Mouse (Mus musculus): ENCODE results near the gene Dbndd2. TPM values are rescaled to one million over a fixed set of nuclear protein-coding genes. Genes with fewer than 3 reads are reported as not detected.

Gene Dbndd2
- polyA plus RNA-seq, 1 experiment from 2014 or later = 1.7 TPM

DNA sequence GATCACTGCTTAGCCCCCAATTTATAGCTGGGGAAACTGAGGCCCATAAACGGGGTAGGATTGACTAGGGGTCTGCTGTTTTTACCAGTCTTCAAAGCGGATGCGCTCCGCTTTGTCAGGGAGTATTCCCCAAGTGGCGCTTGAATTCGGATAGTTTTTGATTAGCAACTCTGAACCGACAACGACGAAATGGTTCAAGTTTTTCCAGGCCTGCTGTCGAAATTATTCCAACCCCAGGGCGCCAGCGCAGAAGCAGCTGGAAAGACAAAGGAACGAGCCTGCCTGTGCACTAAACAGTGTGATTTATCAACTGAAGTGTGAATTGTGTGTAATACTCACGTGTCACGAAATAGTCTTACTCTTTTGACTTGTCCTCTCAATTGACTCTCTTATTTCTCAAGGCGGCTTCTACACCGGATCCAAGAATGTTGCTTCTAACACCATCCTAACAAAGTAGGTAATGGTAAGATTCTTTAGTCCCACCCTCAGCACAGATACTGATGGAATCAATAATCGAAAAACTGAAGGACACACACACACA, 42.4 kb upstream of the Dbndd2 start, which contains the start of gene Sdc4:
TSS of gene Sdc4 (minus strand) at position 428 of the 541 bp plus-strand sequence.
- Histone ChIP-seq H3K9ac (replicated peaks) (peak within 1 kb of the TSS; percentile 77), H3K9me3 (no peaks in the 10 kb centered on the region), H3K4me3 (replicated peaks) (peak within 1 kb of the TSS; percentile 64), H3K27me3 (peaks cover 17% of the 10 kb centered on the region), H3K4me2 (peak within 1 kb of the TSS; percentile 87), H3K4me1 (replicated peaks) (peaks cover 36% of the 10 kb centered on the region), H3K36me3 (no peaks in the 10 kb centered on the region), H3K27ac (peak within 1 kb of the TSS; percentile 45; the same call in 1 of the 2 replicates)
- 8% methylated on average over 18 of the region's 18 CpGs for WGBS
- ATAC-seq (ENCODE audit: insufficient number of reproducible peaks, insufficient read depth, low FRiP score, low TSS enrichment, low read depth) = peak; percentile 7; the same call in 1 of the 2 replicates

DNA sequence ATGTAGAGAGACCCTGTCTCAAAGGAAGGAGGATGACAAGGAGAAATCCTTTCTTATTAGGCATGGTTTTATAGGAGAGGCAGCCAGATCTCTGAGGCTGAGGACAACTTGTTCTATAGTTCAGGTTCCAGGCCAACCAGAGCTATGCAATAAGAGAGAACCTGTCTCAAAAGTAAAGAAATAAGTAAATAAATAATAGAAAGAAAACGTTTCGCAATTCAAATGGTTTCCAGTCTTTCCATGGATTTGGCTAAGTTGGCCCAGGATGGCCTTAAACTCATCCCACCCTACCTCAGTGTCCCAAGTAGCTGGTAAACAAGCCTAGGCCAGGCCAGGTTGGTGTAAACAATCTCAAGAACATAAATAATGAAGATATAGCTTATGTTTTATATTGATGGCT, 41.2 kb upstream of the Dbndd2 start:
- Histone ChIP-seq H3K4me3 (replicated peaks) (no peak overlapping the region), H3K27me3 (peaks cover 17% of the 10 kb centered on the region), H3K4me2 (no peak overlapping the region), H3K36me3 (no peaks in the 10 kb centered on the region), H3K9me3 (no peaks in the 10 kb centered on the region), H3K27ac (no peak overlapping the region), H3K9ac (replicated peaks) (no peak overlapping the region), H3K4me1 (replicated peaks) (peaks cover 30% of the 10 kb centered on the region)
- WGBS = 78% methylated on average over 2 of the region's 2 CpGs
- no peak for ATAC-seq (ENCODE audit: insufficient number of reproducible peaks, insufficient read depth, low FRiP score, low TSS enrichment, low read depth)

DNA sequence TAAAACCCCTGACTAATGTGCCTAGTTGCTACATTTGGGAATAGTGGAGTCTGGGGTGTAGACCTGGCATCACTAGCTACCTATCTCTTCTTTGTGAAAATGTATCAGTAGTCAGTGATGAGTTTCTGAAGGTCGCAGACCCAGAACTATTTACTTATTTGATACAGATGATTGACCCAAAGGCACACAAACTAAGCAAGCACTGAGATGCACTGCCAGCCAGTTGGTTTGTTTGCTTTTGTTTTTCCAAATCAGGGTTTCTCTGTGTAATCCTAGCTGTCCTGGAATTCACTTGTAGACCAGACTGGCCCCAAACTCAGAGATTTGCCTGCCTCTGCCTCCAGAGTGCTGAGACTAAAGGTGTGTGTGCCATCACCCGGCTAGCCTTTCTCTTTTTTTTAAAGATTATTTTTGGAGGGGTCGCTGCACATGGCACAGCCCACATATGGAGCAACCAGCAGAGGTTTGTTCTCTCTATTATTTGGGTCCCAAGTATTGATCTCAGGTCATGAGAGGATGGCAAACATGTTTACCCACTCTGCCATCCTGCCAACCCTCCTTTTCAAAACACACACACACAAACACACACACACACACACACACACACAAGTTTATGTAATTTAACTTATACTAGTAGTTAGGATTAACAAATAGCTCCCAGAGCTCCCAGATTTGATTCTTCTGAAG, 40.4 kb upstream of the Dbndd2 start:
- whole genome bisulfite sequencing = 90% methylated on average over 3 of the region's 3 CpGs
- no peaks in the 10 kb centered on the region for H3K36me3 ChIP-seq
- H3K27ac ChIP-seq = no peak overlapping the region
- no peak for ATAC-seq (ENCODE audit: insufficient number of reproducible peaks, insufficient read depth, low FRiP score, low TSS enrichment, low read depth)
- H3K4me1 ChIP-seq (replicated peaks) = peaks cover 26% of the 10 kb centered on the region
- H3K4me3 ChIP-seq (replicated peaks) = no peak overlapping the region
- no peak overlapping the region for H3K9ac ChIP-seq (replicated peaks)
- H3K4me2 ChIP-seq = no peak overlapping the region
- no peaks in the 10 kb centered on the region for H3K9me3 ChIP-seq
- H3K27me3 ChIP-seq = peaks cover 17% of the 10 kb centered on the region

DNA sequence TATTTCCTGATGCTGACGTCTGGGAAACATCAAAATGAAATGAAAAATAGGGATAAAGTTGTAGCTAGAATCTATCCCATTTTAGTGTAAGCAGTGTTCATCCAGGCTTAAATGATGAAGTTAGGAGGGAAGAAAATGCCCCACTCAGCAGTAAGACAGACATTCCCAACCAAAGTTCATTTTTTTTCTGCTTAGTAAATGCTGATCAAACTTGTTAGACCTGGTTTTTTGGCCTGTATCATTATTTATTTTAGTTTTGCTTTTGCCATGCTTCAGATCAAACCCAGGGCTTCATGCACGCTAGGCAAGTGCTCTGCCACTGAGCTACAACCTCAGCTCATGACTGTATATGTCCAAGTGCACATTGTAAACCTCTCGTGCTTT, 39.8 kb upstream of the Dbndd2 start:
- H3K4me2 ChIP-seq = no peak overlapping the region
- no peak overlapping the region for H3K27ac ChIP-seq
- peaks cover 20% of the 10 kb centered on the region for H3K4me1 ChIP-seq (replicated peaks)
- H3K36me3 ChIP-seq = no peaks in the 10 kb centered on the region
- H3K27me3 ChIP-seq = peaks cover 15% of the 10 kb centered on the region
- no peak for ATAC-seq (ENCODE audit: insufficient number of reproducible peaks, insufficient read depth, low FRiP score, low TSS enrichment, low read depth)
- H3K4me3 ChIP-seq (replicated peaks) = no peak overlapping the region
- no peaks in the 10 kb centered on the region for H3K9me3 ChIP-seq
- H3K9ac ChIP-seq (replicated peaks) = no peak overlapping the region
- WGBS = 75% methylated on average over 3 of the region's 3 CpGs

DNA sequence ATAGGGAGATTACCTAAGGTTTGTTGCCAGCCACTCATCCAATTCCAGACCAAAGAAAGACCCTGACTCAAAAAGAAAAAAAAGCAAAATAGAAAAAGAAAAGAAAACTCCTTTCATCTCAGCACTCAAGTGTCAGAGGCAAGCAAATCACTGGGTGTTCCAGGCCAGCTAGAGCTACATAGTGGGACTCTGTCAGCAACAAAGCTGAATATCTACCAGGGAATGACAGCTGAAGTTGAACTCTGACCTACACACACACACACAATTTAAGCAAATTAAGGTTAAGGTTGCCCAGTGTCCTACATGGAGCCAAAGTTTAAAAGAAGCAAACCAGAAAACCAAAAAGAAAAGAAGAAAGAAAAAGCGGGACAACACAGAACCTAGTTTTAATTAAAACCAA, 37.8 kb upstream of the Dbndd2 start:
- Histone ChIP-seq H3K27me3 (peaks cover 3% of the 10 kb centered on the region; the same call in 1 of the 2 replicates), H3K4me2 (no peak overlapping the region), H3K4me1 (replicated peaks) (peaks cover 27% of the 10 kb centered on the region), H3K4me3 (replicated peaks) (no peak overlapping the region), H3K27ac (no peak overlapping the region), H3K9me3 (no peaks in the 10 kb centered on the region), H3K36me3 (no peaks in the 10 kb centered on the region), H3K9ac (replicated peaks) (no peak overlapping the region)
- ATAC-seq (ENCODE audit: insufficient number of reproducible peaks, insufficient read depth, low FRiP score, low TSS enrichment, low read depth) = no peak
- 86% methylated on average over 1 of the region's 1 CpGs for WGBS

DNA sequence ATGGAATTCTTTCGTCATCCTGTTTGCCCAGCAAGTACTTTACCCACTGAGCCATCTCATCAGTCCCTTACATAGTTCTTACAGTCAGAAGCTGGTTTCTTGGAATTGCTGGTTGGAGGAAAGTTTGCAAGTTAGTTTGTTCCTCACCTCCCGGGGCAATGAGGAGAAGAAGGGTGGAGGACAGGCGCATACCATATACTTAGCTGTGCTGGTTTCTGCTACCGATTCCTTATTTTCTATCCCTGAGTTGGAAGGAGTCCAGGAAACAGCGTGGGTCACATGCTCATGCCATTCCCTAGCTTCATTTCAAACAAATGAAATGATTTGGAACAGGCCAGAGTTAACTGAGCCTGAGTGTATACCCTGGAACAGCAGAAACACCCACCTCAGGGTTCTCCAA, 37.0 kb upstream of the Dbndd2 start:
- no peak overlapping the region for H3K4me3 ChIP-seq (replicated peaks)
- H3K27me3 ChIP-seq = peaks cover 1% of the 10 kb centered on the region; the same call in 1 of the 2 replicates
- no peak overlapping the region for H3K27ac ChIP-seq
- H3K4me1 ChIP-seq (replicated peaks) = peaks cover 21% of the 10 kb centered on the region
- 74% methylated on average over 5 of the region's 5 CpGs for WGBS
- ATAC-seq (ENCODE audit: insufficient number of reproducible peaks, insufficient read depth, low FRiP score, low TSS enrichment, low read depth) = no peak
- no peaks in the 10 kb centered on the region for H3K36me3 ChIP-seq
- H3K9me3 ChIP-seq = no peaks in the 10 kb centered on the region
- no peak overlapping the region for H3K9ac ChIP-seq (replicated peaks)
- no peak overlapping the region for H3K4me2 ChIP-seq

DNA sequence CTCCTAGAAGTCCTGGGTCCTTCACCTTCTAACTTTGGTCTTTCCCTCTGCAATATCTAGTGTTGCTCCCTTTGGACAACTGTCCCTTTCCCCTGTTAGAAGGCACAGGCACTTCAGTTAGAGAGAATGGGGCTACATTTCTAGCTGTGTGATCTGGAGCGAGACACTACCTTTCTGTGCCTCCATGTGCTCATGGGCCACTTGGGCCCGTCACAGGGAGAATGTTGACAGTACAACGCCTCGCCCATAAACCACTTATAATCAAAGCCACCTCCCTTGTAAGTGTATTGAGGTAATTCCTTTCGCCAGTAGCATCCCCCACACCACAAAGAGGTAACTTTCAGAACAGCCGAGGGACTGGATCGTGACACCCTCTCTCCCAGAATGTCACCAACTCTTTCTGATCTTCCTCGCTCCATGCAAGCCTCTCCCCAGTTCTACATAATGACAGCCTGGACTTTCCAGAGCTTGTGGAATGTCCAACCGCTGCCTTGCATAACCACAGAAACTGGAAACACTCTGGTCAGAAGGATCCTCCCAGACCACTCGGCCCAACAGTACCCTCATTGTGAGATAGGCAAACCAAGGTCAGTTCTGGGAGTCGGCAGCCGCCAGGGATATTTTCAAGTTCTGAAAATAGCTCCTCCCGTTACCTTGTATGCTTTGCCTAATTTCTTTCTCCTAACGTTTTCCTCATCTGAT, 36.4 kb upstream of the Dbndd2 start:
- WGBS = 80% methylated on average over 14 of the region's 14 CpGs
- H3K9ac ChIP-seq (replicated peaks) = no peak overlapping the region
- no peak overlapping the region for H3K4me3 ChIP-seq (replicated peaks)
- H3K36me3 ChIP-seq = no peaks in the 10 kb centered on the region
- no peaks in the 10 kb centered on the region for H3K27me3 ChIP-seq
- no peaks in the 10 kb centered on the region for H3K9me3 ChIP-seq
- peaks cover 21% of the 10 kb centered on the region for H3K4me1 ChIP-seq (replicated peaks)
- ATAC-seq (ENCODE audit: insufficient number of reproducible peaks, insufficient read depth, low FRiP score, low TSS enrichment, low read depth) = no peak
- H3K27ac ChIP-seq = no peak overlapping the region
- H3K4me2 ChIP-seq = no peak overlapping the region

DNA sequence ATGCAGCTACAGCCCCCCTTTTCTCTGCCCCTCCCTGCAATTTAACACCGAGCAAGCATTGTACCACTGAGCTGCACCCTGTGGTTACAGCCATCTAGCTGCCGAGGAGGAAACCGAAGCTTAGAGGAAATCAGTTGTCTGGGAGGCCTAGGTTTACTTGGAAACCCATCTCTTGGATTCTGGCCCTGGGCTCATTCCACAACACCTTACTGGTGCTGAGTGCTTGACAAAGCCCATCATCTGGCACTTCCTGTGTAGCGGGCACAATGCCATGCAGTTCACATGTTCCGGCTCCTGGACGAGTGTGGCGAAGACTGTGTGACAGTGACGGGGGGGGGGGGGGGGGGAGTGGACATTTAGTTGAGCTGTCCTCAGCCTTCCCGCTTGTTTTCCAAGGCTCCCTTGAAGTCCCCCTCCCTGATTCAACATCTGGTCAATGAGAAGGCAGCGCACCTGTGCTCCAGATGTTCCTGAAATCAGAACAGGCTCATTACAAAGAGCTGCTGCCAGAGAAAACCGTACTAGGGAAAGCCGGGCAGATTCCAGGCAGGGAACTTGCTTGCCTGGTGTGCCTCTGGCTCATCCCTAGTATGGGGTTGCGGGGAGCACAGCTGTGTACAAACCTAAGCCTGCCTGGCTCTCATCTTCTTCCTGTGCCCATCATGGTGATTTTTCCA, 33.8 kb upstream of the Dbndd2 start:
- H3K4me1 ChIP-seq (replicated peaks) = peaks cover 30% of the 10 kb centered on the region
- 15% methylated on average over 12 of the region's 13 CpGs for WGBS
- H3K4me2 ChIP-seq = peak overlapping the region; percentile 23
- H3K9ac ChIP-seq (replicated peaks) = no peak overlapping the region; the same call in 1 of the 2 replicates
- no peaks in the 10 kb centered on the region for H3K9me3 ChIP-seq
- H3K4me3 ChIP-seq (replicated peaks) = no peak overlapping the region
- peak overlapping the region; percentile 69 for H3K27ac ChIP-seq
- no peaks in the 10 kb centered on the region for H3K36me3 ChIP-seq
- no peaks in the 10 kb centered on the region for H3K27me3 ChIP-seq
- peak; percentile 56; the same call in 1 of the 2 replicates for ATAC-seq (ENCODE audit: insufficient number of reproducible peaks, insufficient read depth, low FRiP score, low TSS enrichment, low read depth)

DNA sequence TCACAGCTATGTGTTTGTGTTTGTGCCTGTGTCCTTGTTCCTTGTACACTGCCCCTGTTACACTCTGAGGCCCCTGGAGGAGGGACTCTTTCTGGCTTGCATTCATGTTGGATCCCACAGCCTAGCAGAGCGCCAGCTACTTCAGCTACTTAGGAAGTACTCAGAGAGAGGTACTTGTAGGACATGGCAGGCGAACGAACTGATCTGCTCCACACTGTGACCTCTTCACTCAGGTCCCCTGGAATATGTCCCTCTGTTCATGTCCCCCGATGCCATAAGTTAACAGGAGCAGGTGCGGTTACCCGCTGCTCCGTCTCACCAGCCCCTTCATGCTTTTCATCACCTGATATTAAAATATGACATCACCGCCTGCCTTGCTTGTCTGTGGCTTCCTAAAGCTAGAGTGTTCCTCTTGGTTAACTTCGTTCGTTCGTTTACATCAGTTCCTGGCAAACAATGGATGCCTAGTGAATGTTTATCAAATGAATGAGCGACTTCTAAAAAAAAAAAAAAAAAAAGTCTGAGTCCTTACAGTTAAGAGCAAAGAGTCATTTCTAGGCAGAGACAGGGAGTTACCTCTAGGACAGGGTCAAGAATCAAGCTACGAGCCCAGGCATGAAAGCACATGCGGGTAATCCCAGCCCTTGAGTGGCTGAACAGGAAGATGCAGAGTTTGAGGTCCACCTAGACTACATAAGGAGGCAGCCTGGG, 32.7 kb upstream of the Dbndd2 start:
- WGBS = 78% methylated on average over 14 of the region's 14 CpGs
- Histone ChIP-seq H3K9ac (replicated peaks) (no peak overlapping the region), H3K36me3 (no peaks in the 10 kb centered on the region), H3K4me1 (replicated peaks) (peaks cover 31% of the 10 kb centered on the region), H3K27ac (no peak overlapping the region), H3K4me3 (replicated peaks) (no peak overlapping the region), H3K9me3 (no peaks in the 10 kb centered on the region), H3K4me2 (no peak overlapping the region), H3K27me3 (no peaks in the 10 kb centered on the region)
- ATAC-seq (ENCODE audit: insufficient number of reproducible peaks, insufficient read depth, low FRiP score, low TSS enrichment, low read depth) = no peak

DNA sequence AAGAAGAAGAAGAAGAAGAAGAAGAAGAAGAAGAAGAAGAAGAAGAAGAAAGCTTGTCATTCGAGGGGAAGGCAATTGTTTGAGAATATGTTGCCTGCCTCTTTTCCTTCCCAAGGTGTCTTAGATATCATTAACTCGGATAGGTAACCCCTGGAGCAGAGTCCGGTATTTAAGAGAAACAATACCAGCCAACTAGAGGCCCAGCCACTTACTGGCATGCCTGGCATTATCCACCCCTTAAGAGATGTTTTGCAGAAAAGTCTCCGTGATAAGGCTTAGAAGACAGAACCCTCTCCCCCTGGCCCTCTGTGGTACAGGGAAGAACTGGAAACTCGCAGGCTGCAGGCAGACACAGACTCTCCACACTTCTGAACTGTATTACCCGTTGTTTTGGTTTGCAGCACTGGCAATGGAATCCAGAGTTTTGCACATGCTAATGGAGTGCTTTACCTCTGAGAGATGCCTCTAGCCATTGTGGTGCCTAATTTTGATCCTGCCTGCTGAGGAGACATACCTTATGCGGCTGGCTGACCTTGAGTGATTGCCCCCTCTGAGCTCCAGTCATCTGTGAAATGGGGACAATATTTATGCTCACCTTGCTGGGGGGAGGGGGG, 31.9 kb upstream of the Dbndd2 start:
- Histone ChIP-seq H3K9me3 (no peaks in the 10 kb centered on the region), H3K4me2 (no peak overlapping the region), H3K36me3 (no peaks in the 10 kb centered on the region), H3K27me3 (no peaks in the 10 kb centered on the region), H3K4me1 (replicated peaks) (peaks cover 31% of the 10 kb centered on the region), H3K9ac (replicated peaks) (no peak overlapping the region), H3K4me3 (replicated peaks) (no peak overlapping the region), H3K27ac (no peak overlapping the region)
- WGBS = 67% methylated on average over 7 of the region's 7 CpGs
- no peak for ATAC-seq (ENCODE audit: insufficient number of reproducible peaks, insufficient read depth, low FRiP score, low TSS enrichment, low read depth)
